Mouse (Mus musculus): Measurements from ENCODE around the gene Acod1.

- no peak for TF ChIP-seq POLR2A (IDR thresholded peaks at IDR 0.05; ENCODE audit: low read depth, low read length)
- TF ChIP-seq CTCF (conservative IDR thresholded peaks at IDR 0.05; ENCODE audit: insufficient read depth, insufficient read length, low read depth, low read length) = peak; percentile 94
Observed at GRCm38 (mm10) chr14:103012563-103013150, 34.1 kb upstream of the Acod1 start.

All from kidney, adult 2 months (tissue).